Mouse (Mus musculus) midbrain, embryonic 15.5 days (tissue): ENCODE data around the gene Rims4. TPM values are rescaled to one million over a fixed set of nuclear protein-coding genes. Genes with fewer than 3 reads are reported as not detected.

ENCODE experiments used
- ATAC-seq: fragments of 200-750 bp; cut with Nextera tagmentation; replicated peaks from 2 replicates; pipeline ENCODE4 v1.8.0; 2017; ENCODE audit warnings: moderate TSS enrichment
- H3K27ac ChIP-seq: fragments of 300-500 bp; sonication (generic); 2 replicates; pipeline ENCODE4 v1.5.1; 2015; ENCODE audit warnings: mild to moderate bottlenecking, inconsistent platforms
- H3K27me3 ChIP-seq: fragments of 300-500 bp; sonication (generic); replicated peaks from 2 replicates; pipeline ENCODE4 v1.6.1; 2015; ENCODE audit warnings: inconsistent platforms
- H3K36me3 ChIP-seq: fragments of 300-500 bp; sonication (generic); replicated peaks from 2 replicates; pipeline ENCODE4 v1.6.1; 2015; ENCODE audit warnings: inconsistent platforms
- H3K4me1 ChIP-seq: fragments of 300-500 bp; sonication (generic); 2 replicates; pipeline ENCODE4 v1.6.1; 2015; ENCODE audit warnings: inconsistent platforms
- H3K4me2 ChIP-seq: fragments of 300-500 bp; sonication (generic); 2 replicates; pipeline ENCODE4 v1.6.1; 2015; ENCODE audit warnings: inconsistent platforms, mild to moderate bottlenecking, moderate library complexity
- H3K4me3 ChIP-seq: fragments of 300-500 bp; sonication (generic); 2 replicates; pipeline ENCODE4 v1.5.1; 2015; ENCODE audit warnings: mild to moderate bottlenecking, inconsistent platforms
- H3K9ac ChIP-seq: fragments of 300-500 bp; sonication (generic); 2 replicates; pipeline ENCODE4 v1.6.1; 2015; ENCODE audit warnings: mild to moderate bottlenecking, inconsistent platforms
- H3K9me3 ChIP-seq: fragments of 300-500 bp; sonication (generic); 2 replicates; pipeline ENCODE4 v1.6.1; 2016; ENCODE audit warnings: inconsistent platforms
- WGBS: fragments of 180-500 bp; shearing (Covaris S2); methylation state at CpG from one replicate; pipeline ENCODE4 v1.1.7; 2015; ENCODE audit warnings: mixed read lengths; 5-methylcytosine and 5-hydroxymethylcytosine counted together
- polyA plus RNA-seq: library from polyadenylated mRNA; unstranded; fragments of >200 nt; fragmentation: Nextera tagmentation; extraction: Ambion mirVana; gene quantifications from 2 replicates; pipeline ENCODE4 v1.2.1, GENCODE M21; 2015

Gene Rims4
- polyA plus RNA-seq, 1 experiment from 2014 or later: 21.1 TPM

DNA sequence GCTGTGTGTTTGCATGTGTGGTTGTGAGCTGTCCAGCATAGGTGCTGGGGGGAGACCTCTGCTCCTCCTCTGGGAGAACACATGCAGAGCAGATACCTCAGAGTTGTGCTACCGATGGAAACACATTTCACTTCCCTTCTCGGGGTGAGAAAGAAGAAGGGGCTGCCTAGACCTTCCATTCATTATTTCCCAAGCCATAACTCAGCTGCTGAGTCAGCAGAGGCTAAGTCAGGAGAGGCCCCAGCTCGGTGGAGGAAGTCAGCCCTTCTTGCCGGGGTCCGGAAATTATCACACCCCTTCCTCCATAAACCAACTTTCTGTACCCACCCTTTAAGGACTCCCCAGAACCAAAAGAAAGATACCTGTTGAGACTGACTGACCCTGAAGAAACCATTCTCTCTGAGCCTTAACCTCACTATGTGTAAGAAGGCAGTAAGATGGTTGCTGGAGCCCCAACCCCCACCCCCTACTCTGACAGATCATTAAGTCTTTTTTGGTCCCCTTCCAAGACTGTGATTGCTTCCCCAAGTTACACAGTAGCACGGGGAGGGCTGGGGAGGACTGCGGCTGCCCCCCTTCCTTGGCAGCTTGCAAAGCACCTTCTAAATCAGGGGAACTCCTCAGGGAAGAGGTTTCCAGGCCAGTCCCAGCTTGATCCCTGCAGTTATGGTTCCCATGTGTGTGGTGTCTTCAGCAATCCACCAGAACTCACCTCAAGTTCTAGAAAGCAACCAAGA, 10.1 kb upstream of the Rims4 start:
- Histone ChIP-seq H3K27me3 (no peaks in the 10 kb centered on the region), H3K27ac (no peak overlapping the region), H3K9ac (no peak overlapping the region), H3K4me2 (no peak overlapping the region), H3K9me3 (no peaks in the 10 kb centered on the region), H3K4me3 (no peak overlapping the region), H3K4me1 (no peaks in the 10 kb centered on the region), H3K36me3 (no peaks in the 10 kb centered on the region)
- WGBS: 85% methylated on average over 7 of the region's 7 CpGs
- no peak for ATAC-seq

DNA sequence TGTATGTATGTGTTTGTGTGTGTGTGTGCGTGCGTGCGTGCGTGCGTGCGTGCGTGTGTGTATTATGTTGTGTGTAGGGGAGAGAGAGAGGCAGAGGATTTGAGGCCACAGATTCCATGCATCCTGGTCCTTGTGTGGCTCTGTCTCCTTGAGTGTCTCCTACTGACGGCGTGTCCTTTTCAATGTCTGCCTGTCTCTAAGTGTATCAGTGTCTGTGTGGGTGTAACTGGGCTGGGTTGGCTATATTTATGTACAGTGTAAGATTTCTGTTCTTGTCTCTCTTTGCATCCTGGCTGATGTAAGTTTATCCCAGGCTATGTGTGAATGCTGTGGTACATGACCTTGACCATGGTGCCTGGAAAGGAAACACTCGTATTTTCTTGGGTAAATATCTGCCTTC, 6.6 kb upstream of the Rims4 start:
- H3K4me3 ChIP-seq: no peak overlapping the region
- no peak overlapping the region for H3K4me2 ChIP-seq
- H3K27me3 ChIP-seq: peaks cover 8% of the 10 kb centered on the region
- H3K4me1 ChIP-seq: no peaks in the 10 kb centered on the region
- ATAC-seq: no peak
- H3K36me3 ChIP-seq: no peaks in the 10 kb centered on the region
- WGBS: 95% methylated on average over 10 of the region's 10 CpGs
- H3K27ac ChIP-seq: no peak overlapping the region
- H3K9ac ChIP-seq: no peak overlapping the region
- no peaks in the 10 kb centered on the region for H3K9me3 ChIP-seq

DNA sequence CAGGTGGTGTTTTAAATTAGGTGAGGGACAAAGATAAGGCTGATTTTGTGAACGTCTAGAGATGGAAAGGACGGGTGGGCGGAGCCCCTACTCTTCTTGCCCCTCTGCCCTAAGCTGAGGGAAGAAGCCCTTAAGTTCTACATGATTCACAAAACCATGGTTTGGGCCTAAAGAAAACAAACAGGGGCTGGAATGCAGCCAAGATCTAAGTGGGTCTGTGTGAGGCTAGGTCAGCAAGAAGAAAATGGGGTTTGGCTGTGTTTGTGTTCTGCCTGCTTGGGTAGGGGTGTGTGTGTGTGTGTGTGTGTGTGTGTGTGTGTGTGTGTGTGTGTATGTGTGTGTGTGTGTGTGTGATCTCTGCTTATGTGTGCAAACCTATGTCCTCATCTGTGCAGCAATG, 6.0 kb upstream of the Rims4 start:
- peaks cover under 1% of the 10 kb centered on the region for H3K4me1 ChIP-seq
- H3K9me3 ChIP-seq: no peaks in the 10 kb centered on the region
- H3K9ac ChIP-seq: no peak overlapping the region
- peaks cover 9% of the 10 kb centered on the region for H3K27me3 ChIP-seq
- no peak for ATAC-seq
- no peak overlapping the region for H3K4me3 ChIP-seq
- H3K36me3 ChIP-seq: no peaks in the 10 kb centered on the region
- 76% methylated on average over 3 of the region's 3 CpGs for WGBS
- no peak overlapping the region for H3K27ac ChIP-seq
- H3K4me2 ChIP-seq: no peak overlapping the region

DNA sequence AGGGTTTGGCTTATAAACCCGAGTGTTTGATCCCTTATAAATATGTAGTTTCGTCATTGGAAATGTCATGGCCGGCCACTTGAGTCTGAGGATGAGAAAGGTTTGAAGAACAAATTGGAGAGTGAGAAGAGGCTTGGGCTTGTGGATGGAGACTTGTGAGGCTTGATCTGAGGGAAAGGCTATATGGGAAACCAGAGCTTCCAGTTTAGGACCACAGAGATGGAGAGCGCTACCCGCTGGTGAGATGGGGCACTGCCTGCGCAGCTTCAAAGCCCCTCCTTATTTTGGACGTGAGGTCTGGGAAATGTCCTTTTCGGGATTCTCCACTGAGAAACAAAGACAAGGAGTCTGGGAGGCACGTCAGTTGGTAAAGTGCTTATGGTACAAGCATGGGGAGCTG, 4.6 kb upstream of the Rims4 start:
- H3K27me3 ChIP-seq: peaks cover 13% of the 10 kb centered on the region
- 57% methylated on average over 9 of the region's 9 CpGs for WGBS

DNA sequence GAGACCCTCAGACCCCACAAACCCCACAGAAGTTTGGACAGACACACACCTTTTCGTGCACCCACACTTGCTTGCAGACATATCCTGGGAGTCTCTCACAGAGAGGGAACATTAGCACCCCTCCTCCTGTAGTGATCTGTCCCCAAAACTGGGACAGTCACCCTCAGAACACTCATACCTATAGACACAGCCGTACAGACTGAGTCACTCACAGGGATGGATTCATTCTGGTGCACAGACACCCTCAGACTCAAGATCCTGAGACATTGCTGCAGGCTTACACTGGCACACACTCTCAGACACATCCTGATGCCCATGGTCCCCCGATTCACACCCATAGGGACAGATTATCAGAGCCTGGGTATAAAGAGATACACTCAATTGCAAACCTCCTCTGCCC, 1.1 kb upstream of the Rims4 start:
- 71% methylated on average over 3 of the region's 3 CpGs for WGBS
- Histone ChIP-seq H3K4me1 (peaks cover 42% of the 10 kb centered on the region), H3K9me3 (no peaks in the 10 kb centered on the region), H3K9ac (no peak overlapping the region), H3K4me3 (peak overlapping the region; percentile 89), H3K4me2 (peak overlapping the region; percentile 91), H3K27ac (0 out of 2 replicates have a peak overlapping the region, but pooled peaks have one; percentile 62), H3K36me3 (no peaks in the 10 kb centered on the region), H3K27me3 (peaks cover 16% of the 10 kb centered on the region)
- 0 out of 2 replicates have a peak, but pooled peaks have one; percentile 8 for ATAC-seq

More for the DNA sequence above, 4.6 kb upstream of the Rims4 start:
- H3K9ac ChIP-seq: no peak overlapping the region
- no peak overlapping the region for H3K27ac ChIP-seq
- peaks cover 11% of the 10 kb centered on the region for H3K4me1 ChIP-seq
- no peaks in the 10 kb centered on the region for H3K9me3 ChIP-seq
- no peak overlapping the region for H3K4me3 ChIP-seq
- no peak for ATAC-seq
- H3K36me3 ChIP-seq: no peaks in the 10 kb centered on the region
- no peak overlapping the region for H3K4me2 ChIP-seq

DNA sequence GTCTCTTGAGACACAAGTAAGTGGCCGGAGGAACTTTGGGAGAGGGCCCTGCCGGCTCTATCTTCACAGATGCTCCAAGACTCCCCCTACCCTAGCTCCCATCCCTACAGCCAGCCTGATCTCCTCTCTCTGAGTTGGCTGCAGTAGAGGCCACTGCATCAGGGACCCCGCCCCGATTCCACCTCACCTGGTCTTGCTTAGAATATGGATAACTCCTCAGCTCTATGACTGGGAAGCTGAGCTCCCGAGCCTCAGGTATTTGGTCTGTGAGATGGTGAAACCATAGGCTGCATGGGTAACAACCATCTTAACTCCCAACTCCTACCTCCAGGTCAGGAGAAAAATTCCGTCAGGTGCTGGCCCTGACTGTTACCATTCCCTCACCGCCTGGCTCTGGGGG, 1.8 kb downstream of the Rims4 start:
- no peak overlapping the region for H3K9ac ChIP-seq
- peaks cover 16% of the 10 kb centered on the region for H3K27me3 ChIP-seq
- peak overlapping the region; percentile 4 for H3K4me3 ChIP-seq
- H3K4me1 ChIP-seq: peaks cover 59% of the 10 kb centered on the region
- no peak overlapping the region for H3K27ac ChIP-seq
- no peaks in the 10 kb centered on the region for H3K9me3 ChIP-seq
- ATAC-seq: no peak
- H3K36me3 ChIP-seq: no peaks in the 10 kb centered on the region
- 86% methylated on average over 7 of the region's 7 CpGs for WGBS
- peak overlapping the region; percentile 91 for H3K4me2 ChIP-seq

DNA sequence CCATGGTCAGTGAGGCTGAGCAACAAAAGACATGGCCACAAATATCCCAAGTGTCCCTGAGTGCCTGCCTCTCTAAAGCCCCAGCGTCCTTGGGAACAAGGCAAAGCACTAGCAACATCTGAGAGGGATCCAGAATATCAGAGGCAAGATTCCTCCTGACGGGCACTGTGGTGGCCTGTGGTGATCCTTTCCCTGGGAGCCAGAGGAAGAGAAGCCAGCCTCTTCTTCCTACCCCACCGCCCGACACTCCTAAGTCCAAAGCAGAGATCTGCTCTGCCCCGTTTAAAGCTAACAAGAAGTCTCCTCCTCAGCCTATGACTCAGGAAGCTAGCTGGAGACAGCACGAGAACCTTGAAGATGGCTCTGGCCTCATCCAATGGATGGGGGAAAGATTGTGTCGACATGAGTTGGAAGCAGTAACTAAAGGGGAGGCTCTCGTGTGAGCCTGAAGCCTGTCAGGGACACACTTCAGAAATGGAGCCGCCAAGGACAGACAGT, 3.1 kb downstream of the Rims4 start:
- H3K9me3 ChIP-seq: no peaks in the 10 kb centered on the region
- peaks cover 11% of the 10 kb centered on the region for H3K27me3 ChIP-seq
- H3K27ac ChIP-seq: no peak overlapping the region
- ATAC-seq: no peak
- H3K4me2 ChIP-seq: peak overlapping the region; percentile 91
- no peak overlapping the region for H3K9ac ChIP-seq
- H3K36me3 ChIP-seq: no peaks in the 10 kb centered on the region
- no peak overlapping the region for H3K4me3 ChIP-seq
- 69% methylated on average over 9 of the region's 9 CpGs for WGBS
- peaks cover 59% of the 10 kb centered on the region for H3K4me1 ChIP-seq

DNA sequence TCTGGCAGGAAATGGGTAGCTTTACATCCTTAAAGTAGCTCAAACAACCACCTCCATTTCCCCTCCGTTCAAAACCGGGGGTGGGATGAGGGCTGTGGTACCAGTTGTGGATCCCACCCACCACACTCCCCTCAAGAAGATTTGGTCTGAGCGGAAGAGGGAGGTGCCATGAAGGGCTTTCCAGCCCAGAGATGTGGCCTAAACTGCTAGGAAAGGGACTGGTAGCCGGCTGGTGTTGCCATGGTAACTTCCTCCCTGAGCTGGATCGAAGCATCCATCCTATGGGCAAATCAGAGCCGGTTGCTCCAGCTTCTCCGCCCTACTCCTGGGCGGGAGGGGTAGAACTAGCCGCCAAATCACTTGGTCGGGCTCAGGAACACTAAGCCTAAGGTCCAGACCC, 4.4 kb downstream of the Rims4 start:
- ATAC-seq: peak; percentile 85
- H3K4me3 ChIP-seq: peak overlapping the region; percentile 25
- H3K27ac ChIP-seq: peak overlapping the region; percentile 76
- peak overlapping the region; percentile 91 for H3K4me2 ChIP-seq
- H3K9ac ChIP-seq: peak overlapping the region; percentile 6; the same call in 1 of the 2 replicates
- 0 out of 2 replicates have a peak, but pooled peaks cover 5% of the 10 kb centered on the region for H3K27me3 ChIP-seq
- WGBS: under 1% methylated on average over 10 of the region's 10 CpGs
- H3K9me3 ChIP-seq: no peaks in the 10 kb centered on the region
- peaks cover 54% of the 10 kb centered on the region for H3K4me1 ChIP-seq
- no peaks in the 10 kb centered on the region for H3K36me3 ChIP-seq

DNA sequence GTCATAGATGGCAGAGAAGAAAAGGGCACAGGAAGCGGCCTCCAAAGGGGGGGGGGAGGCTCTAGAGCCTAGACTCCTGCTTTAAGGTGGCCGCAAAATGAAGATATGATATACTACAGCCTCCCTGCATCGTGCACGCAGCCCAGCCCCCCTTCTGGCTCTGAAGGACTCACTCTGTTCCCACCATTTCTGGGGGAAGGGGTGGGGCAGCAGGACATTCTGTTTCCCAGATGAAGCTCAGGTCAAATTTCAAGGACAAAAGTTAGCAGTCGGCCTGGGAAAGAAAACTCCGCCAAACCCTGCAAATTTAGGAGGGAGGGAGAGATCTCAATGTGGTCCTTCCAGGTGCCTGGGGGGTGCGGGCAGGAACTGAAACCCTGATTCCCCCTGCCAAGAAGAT, 4.8 kb downstream of the Rims4 start:
- 34% methylated on average over 7 of the region's 7 CpGs for WGBS
- Histone ChIP-seq H3K36me3 (no peaks in the 10 kb centered on the region), H3K9ac (no peak overlapping the region), H3K9me3 (no peaks in the 10 kb centered on the region), H3K27ac (peak overlapping the region; percentile 76), H3K4me3 (peak overlapping the region; percentile 25), H3K4me1 (peaks cover 52% of the 10 kb centered on the region), H3K4me2 (peak overlapping the region; percentile 91), H3K27me3 (0 out of 2 replicates have a peak, but pooled peaks cover 3% of the 10 kb centered on the region)
- peak; percentile 34; the same call in 1 of the 2 replicates for ATAC-seq

DNA sequence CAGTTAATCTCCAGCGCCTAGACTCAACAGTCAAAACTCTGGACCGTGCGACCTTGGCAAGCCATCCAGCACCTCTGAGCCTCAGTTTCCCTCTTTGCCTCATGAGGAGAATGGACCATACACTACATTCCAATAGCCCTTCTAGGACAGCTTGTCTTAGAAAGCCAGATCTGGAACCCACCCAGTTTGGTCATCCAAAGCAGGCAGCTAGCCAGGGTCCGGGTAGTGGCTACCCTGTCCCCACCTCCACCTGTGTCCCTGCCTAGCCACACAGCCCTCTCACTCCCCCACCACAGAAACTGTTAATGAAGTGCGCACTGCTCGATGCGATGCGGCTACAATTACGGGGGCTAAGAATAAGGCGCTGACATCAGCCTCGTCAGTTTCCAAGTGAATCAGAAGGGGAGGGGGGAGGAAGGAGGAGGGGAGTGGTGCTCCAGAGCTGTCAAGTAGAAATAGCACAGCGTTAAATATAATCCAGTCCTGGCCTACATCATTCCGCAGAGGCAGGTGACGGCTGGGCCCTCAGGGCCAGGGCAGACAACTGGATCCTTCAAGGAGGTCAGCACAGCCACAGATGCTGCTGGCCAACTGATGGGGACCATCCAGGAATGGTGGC, 6.5 kb downstream of the Rims4 start:
- 75% methylated on average over 14 of the region's 14 CpGs for WGBS
- H3K27ac ChIP-seq: no peak overlapping the region
- H3K4me2 ChIP-seq: no peak overlapping the region
- no peak overlapping the region for H3K9ac ChIP-seq
- no peaks in the 10 kb centered on the region for H3K36me3 ChIP-seq
- H3K27me3 ChIP-seq: 0 out of 2 replicates have a peak, but pooled peaks cover 3% of the 10 kb centered on the region
- no peak for ATAC-seq
- H3K4me1 ChIP-seq: peaks cover 37% of the 10 kb centered on the region
- no peak overlapping the region for H3K4me3 ChIP-seq
- no peaks in the 10 kb centered on the region for H3K9me3 ChIP-seq

DNA sequence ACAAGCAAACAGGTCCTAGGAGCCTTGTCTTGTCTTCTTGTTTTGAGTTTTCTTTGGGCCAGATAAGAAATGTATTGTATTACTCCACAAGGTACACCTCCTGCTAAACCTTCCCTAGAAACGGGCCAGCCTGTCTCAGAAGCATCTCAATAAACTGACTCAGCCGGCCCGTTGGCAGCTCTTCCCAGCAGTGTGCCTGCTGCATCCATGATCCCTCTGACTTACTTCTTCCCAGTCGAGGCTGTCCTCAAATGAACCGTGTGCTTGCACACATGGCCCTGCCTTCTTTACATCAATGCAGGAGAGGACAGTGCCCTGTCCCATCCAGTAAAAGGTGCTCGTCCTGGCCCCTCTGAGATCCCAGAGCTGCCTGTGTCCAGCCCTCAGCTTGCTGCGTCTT, 8.9 kb downstream of the Rims4 start:
- Histone ChIP-seq H3K4me1 (peaks cover 17% of the 10 kb centered on the region), H3K9me3 (no peaks in the 10 kb centered on the region), H3K4me2 (no peak overlapping the region), H3K4me3 (no peak overlapping the region), H3K36me3 (no peaks in the 10 kb centered on the region), H3K9ac (no peak overlapping the region), H3K27ac (no peak overlapping the region), H3K27me3 (no peaks in the 10 kb centered on the region)
- 88% methylated on average over 7 of the region's 7 CpGs for WGBS
- ATAC-seq: no peak

DNA sequence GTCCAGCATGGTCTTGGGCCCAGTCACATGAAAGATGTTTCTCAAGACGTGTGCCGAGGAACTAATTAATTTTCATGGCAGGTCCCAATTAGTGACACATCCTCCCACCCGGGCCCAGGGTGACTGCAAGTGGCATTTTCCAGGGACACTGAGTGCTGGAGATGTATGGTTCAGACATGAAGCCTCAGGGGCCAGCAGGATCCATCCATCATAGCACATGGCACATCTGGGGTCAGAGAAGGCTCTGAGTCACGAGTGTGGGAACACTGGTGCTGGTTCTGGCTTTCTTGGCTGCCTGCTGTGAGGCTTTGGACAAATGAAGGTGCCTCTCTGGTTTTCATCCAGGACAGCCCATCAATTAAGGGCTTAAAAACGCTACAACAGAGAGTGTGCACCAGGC, 11.4 kb downstream of the Rims4 start:
- Histone ChIP-seq H3K4me2 (no peak overlapping the region), H3K4me1 (no peaks in the 10 kb centered on the region), H3K9ac (no peak overlapping the region), H3K4me3 (no peak overlapping the region), H3K27ac (no peak overlapping the region), H3K9me3 (no peaks in the 10 kb centered on the region), H3K27me3 (no peaks in the 10 kb centered on the region), H3K36me3 (no peaks in the 10 kb centered on the region)
- WGBS: 74% methylated on average over 5 of the region's 5 CpGs
- ATAC-seq: no peak
